Mouse (Mus musculus): ENCODE measurements at regions not wholly inside any gene's neighbourhood (a gene's known extent, or its start where the extent isn't known, plus 50 kb on each side); places are given as distances from the start of the nearest gene placed in this dataset.
"Not testable (repeated sequence)": the region's sequence is repeated elsewhere in the genome, so short reads cannot be mapped to it uniquely, and the experiment has no call there.

DNA sequence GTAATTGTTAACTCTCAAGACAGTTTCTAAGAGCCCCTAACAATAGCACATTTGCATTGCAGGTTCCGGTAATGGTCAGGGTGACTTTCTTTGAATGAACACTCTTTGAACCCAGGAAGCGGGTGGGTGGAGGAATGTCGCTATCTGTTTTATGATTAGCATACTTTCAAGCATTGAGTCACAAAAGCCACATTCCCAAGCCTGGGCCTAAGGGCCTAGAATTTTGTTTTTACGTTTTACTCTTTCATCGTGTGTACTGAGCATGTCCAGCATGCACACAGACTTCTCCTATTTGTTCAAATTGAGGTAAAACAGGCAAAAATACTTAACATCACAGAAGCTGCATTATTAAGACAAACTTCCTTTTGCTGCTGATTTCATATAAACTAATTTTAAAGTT lies 345.9 kb upstream of the Tacstd2 start:
- H3K4me3 ChIP-seq (ENCODE audit: low read depth, low read length): not testable (repeated sequence)

DNA sequence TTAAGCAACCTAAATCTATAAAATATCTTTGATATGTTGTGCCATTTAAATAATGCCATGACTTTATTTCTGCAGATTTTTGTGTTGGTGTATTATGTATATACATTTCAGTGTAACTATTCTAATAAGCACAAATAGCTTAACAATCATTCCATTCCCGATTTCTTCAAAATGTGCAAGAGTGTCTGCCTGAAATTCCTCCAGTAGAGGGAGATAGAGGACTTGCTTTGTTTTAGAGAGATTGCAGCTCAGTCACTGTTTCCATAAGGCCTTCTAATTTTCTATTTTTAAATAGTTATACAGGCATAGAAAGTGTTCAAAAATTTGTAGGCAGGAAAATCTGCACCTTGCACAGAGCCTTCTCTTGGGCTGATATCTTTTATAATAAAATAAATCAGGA lies 322.3 kb upstream of the Tacstd2 start:
- H3K36me3 ChIP-seq (replicated peaks; ENCODE audit: control insufficient read depth, insufficient read depth, low read depth, low read length); H3K4me2 ChIP-seq (ENCODE audit: low read depth, low read length); H3K27me3 ChIP-seq (ENCODE audit: control insufficient read depth, insufficient read depth, low read length); H3K4me3 ChIP-seq (ENCODE audit: low read depth, low read length); ATAC-seq (replicated peaks; ENCODE audit: insufficient number of reproducible peaks, low FRiP score, low TSS enrichment, low read depth); H3K9me3 ChIP-seq (replicated peaks; ENCODE audit: control insufficient read depth, low read length); H3K9ac ChIP-seq (replicated peaks; ENCODE audit: low read length); H3K4me1 ChIP-seq (ENCODE audit: control insufficient read depth, insufficient read depth, low read length); DNase-seq (ENCODE audit: low spot score); H3K27ac ChIP-seq (replicated peaks; ENCODE audit: low read depth, low read length): not testable (repeated sequence)
- 12% methylated on average over 1 of the region's 1 CpGs for WGBS

More for the DNA sequence above, 345.9 kb upstream of the Tacstd2 start:
- H3K27ac ChIP-seq (replicated peaks; ENCODE audit: low read depth, low read length); H3K36me3 ChIP-seq (replicated peaks; ENCODE audit: control insufficient read depth, insufficient read depth, low read depth, low read length); H3K9me3 ChIP-seq (replicated peaks; ENCODE audit: control insufficient read depth, low read length); DNase-seq (ENCODE audit: low spot score); H3K4me2 ChIP-seq (ENCODE audit: low read depth, low read length); ATAC-seq (replicated peaks; ENCODE audit: insufficient number of reproducible peaks, low FRiP score, low TSS enrichment, low read depth); H3K27me3 ChIP-seq (ENCODE audit: control insufficient read depth, insufficient read depth, low read length); H3K4me1 ChIP-seq (ENCODE audit: control insufficient read depth, insufficient read depth, low read length); H3K9ac ChIP-seq (replicated peaks; ENCODE audit: low read length): not testable (repeated sequence)
- 87% methylated on average over 4 of the region's 5 CpGs for WGBS

DNA sequence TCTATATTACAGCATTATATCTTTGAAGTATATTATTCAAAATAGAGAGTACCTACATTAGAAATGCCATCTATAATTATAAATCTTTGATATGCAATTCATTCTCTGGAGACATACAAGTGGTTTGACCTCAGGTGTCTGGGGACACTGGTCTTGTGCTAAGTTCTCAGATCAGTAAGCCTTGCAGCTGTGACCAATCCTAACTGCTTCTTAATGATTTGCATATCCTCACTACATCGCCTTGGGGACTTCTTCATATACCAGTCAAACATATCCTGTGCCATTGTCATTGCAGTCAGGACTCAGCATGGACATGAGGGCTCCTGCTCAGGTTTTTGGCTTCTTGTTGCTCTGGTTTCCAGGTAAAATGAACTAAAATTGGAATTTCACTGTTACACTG lies 303.9 kb upstream of the Tacstd2 start:
- not testable (repeated sequence) for H3K4me1 ChIP-seq (ENCODE audit: control insufficient read depth, insufficient read depth, low read length); H3K4me2 ChIP-seq (ENCODE audit: low read depth, low read length); H3K36me3 ChIP-seq (replicated peaks; ENCODE audit: control insufficient read depth, insufficient read depth, low read depth, low read length); H3K9me3 ChIP-seq (replicated peaks; ENCODE audit: control insufficient read depth, low read length); H3K4me3 ChIP-seq (ENCODE audit: low read depth, low read length); DNase-seq (ENCODE audit: low spot score); H3K27me3 ChIP-seq (ENCODE audit: control insufficient read depth, insufficient read depth, low read length); H3K27ac ChIP-seq (replicated peaks; ENCODE audit: low read depth, low read length); H3K9ac ChIP-seq (replicated peaks; ENCODE audit: low read length); ATAC-seq (replicated peaks; ENCODE audit: insufficient number of reproducible peaks, low FRiP score, low TSS enrichment, low read depth)
- WGBS: 70% methylated on average over 1 of the region's 1 CpGs

GRCm38 (mm10) chr6:67812478-67812877 lies 276.9 kb upstream of the Tacstd2 start:
- not testable (repeated sequence) for H3K4me3 ChIP-seq (ENCODE audit: low read depth, low read length); H3K27ac ChIP-seq (replicated peaks; ENCODE audit: low read depth, low read length); H3K36me3 ChIP-seq (replicated peaks; ENCODE audit: control insufficient read depth, insufficient read depth, low read depth, low read length); H3K9ac ChIP-seq (replicated peaks; ENCODE audit: low read length); H3K27me3 ChIP-seq (ENCODE audit: control insufficient read depth, insufficient read depth, low read length); H3K9me3 ChIP-seq (replicated peaks; ENCODE audit: control insufficient read depth, low read length); H3K4me1 ChIP-seq (ENCODE audit: control insufficient read depth, insufficient read depth, low read length); ATAC-seq (replicated peaks; ENCODE audit: insufficient number of reproducible peaks, low FRiP score, low TSS enrichment, low read depth); H3K4me2 ChIP-seq (ENCODE audit: low read depth, low read length)
- peak; percentile 52 for DNase-seq (ENCODE audit: low spot score)
- WGBS: 11% methylated on average over 3 of the region's 3 CpGs

DNA sequence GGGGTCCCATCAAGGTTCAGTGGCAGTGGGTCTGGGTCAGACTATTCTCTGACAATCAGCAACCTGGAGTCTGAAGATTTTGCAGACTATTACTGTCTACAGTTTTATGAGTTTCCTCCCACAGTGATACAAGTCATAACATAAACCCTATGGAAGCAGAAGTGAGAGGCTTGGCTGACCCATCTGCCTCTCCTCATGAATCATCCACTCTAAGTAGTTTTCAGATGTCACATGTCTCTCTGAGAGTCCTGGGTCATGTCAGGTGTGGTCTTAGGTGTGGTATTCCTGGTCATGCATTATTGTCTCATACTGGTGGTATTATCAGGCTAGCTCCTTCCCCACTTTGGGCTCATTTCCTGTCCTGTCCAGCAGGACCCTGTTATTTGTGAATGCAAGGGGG lies 255.8 kb upstream of the Tacstd2 start:
- no peak overlapping the region for H3K27ac ChIP-seq (replicated peaks; ENCODE audit: low read depth, low read length)
- no peaks in the 10 kb centered on the region for H3K27me3 ChIP-seq (ENCODE audit: control insufficient read depth, insufficient read depth, low read length)
- DNase-seq (ENCODE audit: low spot score) (no peak), ATAC-seq (replicated peaks; ENCODE audit: insufficient number of reproducible peaks, low FRiP score, low TSS enrichment, low read depth) (no peak)
- H3K4me3 ChIP-seq (ENCODE audit: low read depth, low read length): no peak overlapping the region
- H3K4me2 ChIP-seq (ENCODE audit: low read depth, low read length): no peak overlapping the region
- no peak overlapping the region for H3K9ac ChIP-seq (replicated peaks; ENCODE audit: low read length)
- H3K36me3 ChIP-seq (replicated peaks; ENCODE audit: control insufficient read depth, insufficient read depth, low read depth, low read length): no peaks in the 10 kb centered on the region
- H3K9me3 ChIP-seq (replicated peaks; ENCODE audit: control insufficient read depth, low read length): no peaks in the 10 kb centered on the region
- H3K4me1 ChIP-seq (ENCODE audit: control insufficient read depth, insufficient read depth, low read length): no peaks in the 10 kb centered on the region

GRCm38 (mm10) chr6:67790742-67791141 lies 255.1 kb upstream of the Tacstd2 start:
- no peak for ATAC-seq (replicated peaks; ENCODE audit: insufficient number of reproducible peaks, low FRiP score, low TSS enrichment, low read depth)
- 76% methylated on average over 1 of the region's 1 CpGs for WGBS
- no peaks in the 10 kb centered on the region for H3K4me1 ChIP-seq (ENCODE audit: control insufficient read depth, insufficient read depth, low read length)

GRCm38 (mm10) chr6:67787091-67787765 lies 251.6 kb upstream of the Tacstd2 start:
- ATAC-seq (replicated peaks; ENCODE audit: insufficient number of reproducible peaks, low FRiP score, low TSS enrichment, low read depth) (no peak), DNase-seq (ENCODE audit: low spot score) (no peak)
- H3K9ac ChIP-seq (replicated peaks; ENCODE audit: low read length): no peak overlapping the region
- no peak overlapping the region for H3K4me2 ChIP-seq (ENCODE audit: low read depth, low read length)
- H3K9me3 ChIP-seq (replicated peaks; ENCODE audit: control insufficient read depth, low read length): no peaks in the 10 kb centered on the region
- WGBS: 68% methylated on average over 7 of the region's 7 CpGs
- no peak overlapping the region for H3K27ac ChIP-seq (replicated peaks; ENCODE audit: low read depth, low read length)
- no peak overlapping the region for H3K4me3 ChIP-seq (ENCODE audit: low read depth, low read length)
- no peaks in the 10 kb centered on the region for H3K4me1 ChIP-seq (ENCODE audit: control insufficient read depth, insufficient read depth, low read length)
- no peaks in the 10 kb centered on the region for H3K36me3 ChIP-seq (replicated peaks; ENCODE audit: control insufficient read depth, insufficient read depth, low read depth, low read length)
- no peaks in the 10 kb centered on the region for H3K27me3 ChIP-seq (ENCODE audit: control insufficient read depth, insufficient read depth, low read length)

More at GRCm38 (mm10) chr6:67790742-67791141, 255.1 kb upstream of the Tacstd2 start:
- Histone ChIP-seq H3K4me3 (ENCODE audit: low read depth, low read length) (no peak overlapping the region), H3K4me2 (ENCODE audit: low read depth, low read length) (no peak overlapping the region), H3K9ac (replicated peaks; ENCODE audit: low read length) (no peak overlapping the region), H3K27ac (replicated peaks; ENCODE audit: low read depth, low read length) (no peak overlapping the region), H3K36me3 (replicated peaks; ENCODE audit: control insufficient read depth, insufficient read depth, low read depth, low read length) (no peaks in the 10 kb centered on the region), H3K27me3 (ENCODE audit: control insufficient read depth, insufficient read depth, low read length) (no peaks in the 10 kb centered on the region), H3K9me3 (replicated peaks; ENCODE audit: control insufficient read depth, low read length) (no peaks in the 10 kb centered on the region)
- DNase-seq (ENCODE audit: low spot score): no peak

- 82% methylated on average over 4 of the region's 4 CpGs for WGBS
- Histone ChIP-seq H3K36me3 (replicated peaks; ENCODE audit: control insufficient read depth, insufficient read depth, low read depth, low read length) (no peaks in the 10 kb centered on the region), H3K9me3 (replicated peaks; ENCODE audit: control insufficient read depth, low read length) (no peaks in the 10 kb centered on the region), H3K4me2 (ENCODE audit: low read depth, low read length) (no peak overlapping the region), H3K4me3 (ENCODE audit: low read depth, low read length) (no peak overlapping the region), H3K4me1 (ENCODE audit: control insufficient read depth, insufficient read depth, low read length) (no peaks in the 10 kb centered on the region), H3K27ac (replicated peaks; ENCODE audit: low read depth, low read length) (no peak overlapping the region), H3K9ac (replicated peaks; ENCODE audit: low read length) (no peak overlapping the region), H3K27me3 (ENCODE audit: control insufficient read depth, insufficient read depth, low read length) (no peaks in the 10 kb centered on the region)
- no peak for ATAC-seq (replicated peaks; ENCODE audit: insufficient number of reproducible peaks, low FRiP score, low TSS enrichment, low read depth)
- no peak for DNase-seq (ENCODE audit: low spot score)
These were observed 243.3 kb upstream of the Tacstd2 start for GRCm38 (mm10) chr6:67778883-67779282.

Data from embryonic facial prominence, embryonic 11.5 days (tissue).